Mouse (Mus musculus): ENCODE data around the gene Rrp8.

Rrp8 gene

GRCm38 (mm10) chr7:105736911-105737521 is at the start of gene Rrp8:
Rrp8 (minus strand) TSS chr7:105737385.
- peak; percentile 49 to 58 for DNase-seq

GRCm38 (mm10) chr7:105786506-105787284 is 49.5 kb upstream of the Rrp8 start:
- peak; percentile 57 to 59 for DNase-seq

- no peak for DNase-seq
Measured at GRCm38 (mm10) chr7:105784556-105784955, 47.4 kb upstream of the Rrp8 start.

- no peak for DNase-seq
Measured at GRCm38 (mm10) chr7:105783861-105784260, 46.7 kb upstream of the Rrp8 start.

GRCm38 (mm10) chr7:105778553-105779265 is 41.5 kb upstream of the Rrp8 start:
- DNase-seq = peak; percentile 65 to 77

GRCm38 (mm10) chr7:105777797-105778552 is 40.8 kb upstream of the Rrp8 start:
- DNase-seq = no peak

- no peak for DNase-seq
Measured at GRCm38 (mm10) chr7:105777316-105777715, 40.1 kb upstream of the Rrp8 start.

GRCm38 (mm10) chr7:105776026-105776425 is 38.8 kb upstream of the Rrp8 start:
- DNase-seq = no peak

GRCm38 (mm10) chr7:105774661-105775060 is 37.5 kb upstream of the Rrp8 start:
- DNase-seq = no peak

- peak; percentile 53 to 54 for DNase-seq
Measured at GRCm38 (mm10) chr7:105773041-105773440, 35.9 kb upstream of the Rrp8 start.

- no peak for DNase-seq
Measured at GRCm38 (mm10) chr7:105772331-105772730, 35.1 kb upstream of the Rrp8 start.

- DNase-seq = no peak
Measured at GRCm38 (mm10) chr7:105769959-105770358, 32.8 kb upstream of the Rrp8 start.

- DNase-seq = no peak
Measured at GRCm38 (mm10) chr7:105767729-105768165, 30.6 kb upstream of the Rrp8 start.

- DNase-seq = peak; percentile 52 to 73
Measured at GRCm38 (mm10) chr7:105764331-105764730, 27.1 kb upstream of the Rrp8 start.

- DNase-seq = no peak
Measured at GRCm38 (mm10) chr7:105762517-105763270, 25.5 kb upstream of the Rrp8 start.

- DNase-seq = no peak
Measured at GRCm38 (mm10) chr7:105761813-105762484, 24.8 kb upstream of the Rrp8 start.

GRCm38 (mm10) chr7:105753281-105753680 is 16.1 kb upstream of the Rrp8 start:
- DNase-seq = no peak

- DNase-seq = peak; percentile 61
Measured at GRCm38 (mm10) chr7:105752716-105753115, 15.5 kb upstream of the Rrp8 start.

- peak; percentile 96 for DNase-seq
Measured at GRCm38 (mm10) chr7:105751491-105752433, 14.6 kb upstream of the Rrp8 start, which contains the start of gene Tpp1. Tpp1 (minus strand) TSS chr7:105752235.

- DNase-seq = no peak
Measured at GRCm38 (mm10) chr7:105747776-105748175, 10.6 kb upstream of the Rrp8 start.
